Mouse (Mus musculus): ENCODE measurements around the gene Trpv1.

Trpv1 gene

GRCm38 (mm10) chr11:73235990-73236701 is 2.1 kb downstream of the Trpv1 start:
- DNase-seq: no peak

- no peak for DNase-seq
These were observed 2.6 kb downstream of the Trpv1 start for GRCm38 (mm10) chr11:73236731-73237130.

GRCm38 (mm10) chr11:73242199-73242598 is 8.1 kb downstream of the Trpv1 start:
- DNase-seq: no peak

GRCm38 (mm10) chr11:73242777-73243176 is 8.7 kb downstream of the Trpv1 start:
- no peak for DNase-seq

- DNase-seq: no peak
These were observed 23.4 kb downstream of the Trpv1 start for GRCm38 (mm10) chr11:73257362-73257945.

- DNase-seq: no peak
These were observed 24.6 kb downstream of the Trpv1 start for GRCm38 (mm10) chr11:73258664-73259063.

GRCm38 (mm10) chr11:73260457-73260856 is 26.4 kb downstream of the Trpv1 start:
- DNase-seq: no peak

GRCm38 (mm10) chr11:73261385-73261784 is 27.3 kb downstream of the Trpv1 start:
- DNase-seq: no peak

- DNase-seq: no peak
These were observed 33.2 kb downstream of the Trpv1 start, which contains the start of gene Trpv3 for GRCm38 (mm10) chr11:73267267-73267666. Gene Trpv3 (plus strand): TSS chr11:73267388.

GRCm38 (mm10) chr11:73274821-73275220 is 40.7 kb downstream of the Trpv1 start:
- no peak for DNase-seq

GRCm38 (mm10) chr11:73280710-73281109 is 46.6 kb downstream of the Trpv1 start:
- DNase-seq: no peak

- peak; percentile 56 for DNase-seq
These were observed 47.5 kb downstream of the Trpv1 start for GRCm38 (mm10) chr11:73281528-73282027.

GRCm38 (mm10) chr11:73283369-73283768 is 49.3 kb downstream of the Trpv1 start:
- peak; percentile 7 for DNase-seq

- no peak for DNase-seq
These were observed 49.8 kb downstream of the Trpv1 start for GRCm38 (mm10) chr11:73283926-73284325.

GRCm38 (mm10) chr11:73284351-73284750 is 50.3 kb downstream of the Trpv1 start:
- DNase-seq: peak; percentile 15

GRCm38 (mm10) chr11:73289621-73290020 is 55.5 kb downstream of the Trpv1 start:
- DNase-seq: no peak

GRCm38 (mm10) chr11:73303123-73303522 is 69.0 kb downstream of the Trpv1 start:
- no peak for DNase-seq
